Mouse (Mus musculus) megakaryocyte, embryonic 14.5 days (primary cell): ENCODE data around the gene 2610528J11Rik.

Source experiments
- FLI1 ChIP-seq: IDR thresholded peaks from 2 replicates; pipeline ENCODE4 v1.6.1; 2012; ENCODE audit warnings: low read length, inconsistent platforms, mixed read lengths
- GATA1 ChIP-seq: IDR thresholded peaks from 3 replicates; pipeline ENCODE4 v1.6.1; 2012; ENCODE audit warnings: mixed read lengths, low read length, inconsistent platforms, borderline replicate concordance

DNA sequence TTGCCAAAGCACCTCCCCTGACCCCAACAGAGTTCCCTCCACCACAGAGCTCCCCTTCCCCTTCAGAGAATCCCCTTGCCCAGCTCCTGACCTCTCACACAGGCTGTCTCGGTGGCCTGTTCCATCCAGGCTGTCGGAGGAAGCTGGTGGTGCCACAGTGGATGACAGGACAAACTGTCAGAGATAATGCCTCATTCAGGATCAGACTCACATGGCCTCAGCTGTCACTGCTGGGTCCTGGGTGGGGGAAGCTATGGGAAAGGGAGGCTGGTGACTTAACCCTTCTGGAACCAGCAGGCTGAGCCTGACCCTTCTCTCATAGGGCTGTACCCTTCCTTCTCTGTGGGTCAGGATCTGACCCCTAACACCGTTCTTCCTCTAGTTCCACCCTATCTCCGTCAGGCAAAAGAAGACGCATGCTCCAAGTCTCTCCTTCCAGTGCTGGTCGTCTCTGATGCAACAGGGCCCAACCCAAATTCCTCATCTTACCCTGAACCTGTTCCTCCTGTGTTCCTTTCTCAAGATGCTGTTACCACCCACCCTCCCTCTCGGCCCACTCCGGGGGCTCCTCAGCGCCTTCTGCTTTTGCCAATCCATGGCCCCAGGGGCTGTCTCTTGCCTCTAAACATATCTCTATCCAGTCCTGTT is 15.8 kb downstream of the 2610528J11Rik start:
- no peak for TF ChIP-seq GATA1
- TF ChIP-seq FLI1, result no peak
